Mouse (Mus musculus) ovary, postnatal 14 days (tissue): ENCODE data around the gene Tma16.

Experiments
- DNase-seq: peaks from one replicate; pipeline ENCODE4 v3.0.0; 2022; ENCODE audit warnings: low spot score

Tma16 gene

DNA sequence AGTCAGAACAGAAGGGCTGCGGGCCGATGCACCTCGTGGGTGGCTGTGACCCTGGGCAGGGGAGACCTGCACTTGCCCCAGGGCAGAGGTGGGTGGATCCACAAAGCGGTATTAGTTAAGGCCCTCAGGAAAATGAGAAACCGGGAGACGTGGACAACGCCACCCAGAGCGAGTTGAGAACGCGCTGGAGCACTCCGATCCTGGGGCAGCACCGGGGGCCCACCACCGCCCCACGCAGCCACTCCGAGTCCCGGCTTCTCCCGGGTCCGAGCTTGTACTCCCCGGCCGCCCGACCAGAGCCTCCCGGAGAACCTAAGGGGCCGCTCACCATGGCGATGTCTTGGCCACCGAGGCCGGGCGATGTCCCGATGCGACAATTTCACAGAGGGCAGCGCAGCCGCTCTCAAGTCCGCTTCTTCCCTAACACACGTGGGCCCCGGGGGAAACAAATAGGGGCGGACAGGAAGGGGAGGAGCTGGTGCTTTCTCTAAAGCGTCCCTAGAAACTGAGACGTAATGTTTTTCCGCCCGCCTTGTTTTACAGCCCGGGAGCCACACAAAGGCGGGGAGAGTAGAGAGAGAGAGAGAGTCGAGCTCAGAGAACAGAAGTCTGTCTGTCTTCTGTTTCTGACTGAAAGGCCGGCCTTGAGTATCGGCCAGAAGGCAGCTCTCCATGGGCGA is at the start of gene Tma16:
TSS of gene Tma16 (minus strand) at position 447 of the 680 bp plus-strand sequence.
- DNase-seq, result peak; percentile 83

DNA sequence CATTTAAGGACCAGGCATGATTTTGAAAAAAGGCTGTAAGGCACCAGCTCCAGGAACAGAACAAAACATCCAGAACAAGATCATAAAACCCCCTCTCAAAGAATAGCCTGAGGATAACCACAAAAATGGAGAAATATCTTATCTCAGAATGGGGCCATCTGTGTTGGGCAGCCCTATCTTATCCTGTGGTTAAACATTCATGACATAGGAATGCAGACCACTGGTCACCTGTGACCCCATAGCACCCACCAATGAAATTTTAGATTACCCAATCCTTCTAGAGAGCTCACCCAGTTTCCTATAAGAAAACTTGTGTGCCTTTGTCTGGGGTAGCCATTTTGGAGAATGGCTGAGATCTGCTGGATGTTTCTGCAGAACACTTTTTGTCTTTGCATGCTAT is 34.2 kb upstream of the Tma16 start:
- no peak for DNase-seq

DNA sequence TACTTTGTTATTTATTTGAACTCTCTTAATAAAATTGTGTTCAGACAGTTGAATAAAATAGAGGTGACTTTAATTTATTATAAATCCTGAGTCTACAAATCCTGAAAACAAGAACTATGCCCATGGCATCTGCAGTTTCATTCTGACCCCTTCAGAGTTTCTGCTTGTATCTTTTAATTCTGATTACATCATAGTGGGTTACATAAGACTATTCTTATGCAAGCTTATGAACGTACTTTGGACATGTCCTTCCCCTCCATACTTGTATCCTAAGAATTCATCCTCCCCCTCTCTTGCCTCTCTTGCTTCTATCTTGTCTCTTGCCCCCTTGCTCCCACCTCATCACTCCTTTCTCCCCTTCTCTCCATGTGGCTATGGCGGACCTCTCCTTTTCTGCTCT is 32.8 kb upstream of the Tma16 start:
- DNase-seq, result no peak

DNA sequence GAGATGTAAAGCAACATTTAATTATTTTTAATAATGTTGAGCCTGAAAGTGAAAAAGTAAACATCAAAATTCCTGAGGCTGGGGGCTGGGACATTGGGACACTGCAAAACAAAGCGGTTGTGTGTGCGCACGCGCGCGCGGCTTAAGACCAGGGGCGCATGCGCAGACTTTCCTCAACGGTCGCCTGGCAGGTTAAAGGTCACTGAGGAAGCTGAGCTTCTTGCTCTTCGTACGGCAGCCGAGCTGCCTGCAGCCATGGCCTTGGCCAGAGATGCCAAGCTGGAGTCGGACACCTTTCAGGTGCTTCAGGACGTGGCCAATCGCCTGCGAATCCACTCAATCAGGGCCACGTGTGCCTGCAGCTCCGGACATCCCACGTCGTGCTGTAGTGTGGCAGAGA is 25.2 kb upstream of the Tma16 start, which contains the start of gene Tktl2:
TSS of gene Tktl2 (plus strand) at position 220 of the 400 bp plus-strand sequence.
- no peak for DNase-seq

DNA sequence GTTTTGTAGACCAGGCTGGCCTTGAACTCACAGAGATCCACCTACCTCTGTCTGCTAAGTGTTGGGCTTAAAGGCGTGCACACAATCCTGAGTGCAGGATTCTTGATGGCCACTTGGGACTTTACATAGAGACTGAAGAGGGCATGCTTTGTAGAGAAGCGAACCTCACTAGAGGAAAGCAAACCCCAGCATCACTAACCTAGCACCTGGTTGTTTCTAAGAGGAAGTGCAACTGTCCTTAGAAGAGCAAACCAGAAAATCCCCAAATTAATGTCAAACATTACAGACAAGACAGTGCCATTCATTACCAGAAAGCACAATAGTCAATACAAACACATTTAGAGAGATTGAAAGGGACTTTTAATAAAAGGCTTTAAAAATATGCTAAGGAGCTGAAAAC is 17.1 kb upstream of the Tma16 start:
- DNase-seq, result no peak

DNA sequence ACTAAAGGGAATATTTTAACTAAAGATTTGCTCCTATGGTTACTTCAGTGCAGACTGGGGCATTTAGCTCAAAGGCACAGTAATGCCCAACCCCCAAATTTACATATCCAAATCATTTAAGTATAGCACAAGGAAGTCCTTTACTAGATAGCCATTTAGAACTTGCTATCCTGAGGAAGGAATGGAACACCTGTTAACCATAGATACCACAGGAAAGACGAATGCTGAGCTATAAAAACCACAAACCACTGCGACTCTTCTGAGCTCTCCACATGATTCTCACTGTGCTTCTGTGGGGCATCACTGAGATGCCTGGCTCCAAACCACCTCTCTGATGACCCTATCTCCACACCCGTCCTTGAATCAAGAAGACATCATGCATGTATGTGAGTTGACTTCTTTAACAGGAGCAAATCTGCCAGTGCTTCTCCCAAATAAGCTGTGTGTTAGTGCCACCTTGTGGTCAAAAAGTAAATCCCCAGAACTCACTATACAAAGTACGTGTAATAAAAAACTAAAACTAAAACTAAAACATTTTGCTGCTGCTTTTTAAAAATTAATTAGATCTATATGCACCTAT is 10.8 kb upstream of the Tma16 start:
- peak; percentile 22 for DNase-seq

DNA sequence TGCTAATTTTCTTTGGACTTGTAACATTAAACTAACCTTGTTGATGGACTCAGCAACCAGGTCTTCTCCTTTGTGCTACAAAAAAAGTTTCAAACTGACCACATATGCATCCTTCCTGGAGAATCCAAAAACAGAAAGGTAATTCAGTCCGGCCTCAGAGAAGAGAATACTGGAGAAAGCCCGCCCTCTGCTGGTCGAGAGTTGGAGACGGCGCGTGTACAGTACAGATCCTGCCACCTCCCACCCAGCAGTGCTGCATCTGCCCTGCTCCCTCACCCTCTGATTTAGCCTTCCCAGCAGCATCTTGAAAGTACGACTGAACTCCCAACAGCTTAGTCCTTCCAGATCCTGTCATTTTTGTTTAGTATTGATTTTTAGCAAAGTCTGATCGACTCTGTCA is 9.4 kb upstream of the Tma16 start:
- peak; percentile 58 for DNase-seq

DNA sequence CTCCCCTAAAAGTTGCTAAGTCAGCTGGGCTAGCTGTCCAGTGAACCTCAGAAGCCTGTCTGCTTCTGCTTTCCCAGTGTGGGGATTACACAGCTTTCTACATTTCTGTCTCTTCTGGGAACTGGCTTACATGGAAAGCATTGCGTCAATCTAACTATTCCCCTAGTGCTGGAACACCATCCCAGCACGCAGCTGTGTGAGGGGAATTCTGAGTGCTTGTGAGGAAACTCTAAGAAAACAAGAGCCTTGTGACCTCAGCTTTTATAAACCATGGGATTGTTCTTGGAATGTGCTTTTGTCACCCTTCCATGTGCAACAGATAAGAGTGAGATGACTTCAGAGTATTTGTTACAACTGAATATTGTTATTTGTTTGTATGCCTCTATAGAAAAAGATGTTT is 8.2 kb upstream of the Tma16 start:
- no peak for DNase-seq

DNA sequence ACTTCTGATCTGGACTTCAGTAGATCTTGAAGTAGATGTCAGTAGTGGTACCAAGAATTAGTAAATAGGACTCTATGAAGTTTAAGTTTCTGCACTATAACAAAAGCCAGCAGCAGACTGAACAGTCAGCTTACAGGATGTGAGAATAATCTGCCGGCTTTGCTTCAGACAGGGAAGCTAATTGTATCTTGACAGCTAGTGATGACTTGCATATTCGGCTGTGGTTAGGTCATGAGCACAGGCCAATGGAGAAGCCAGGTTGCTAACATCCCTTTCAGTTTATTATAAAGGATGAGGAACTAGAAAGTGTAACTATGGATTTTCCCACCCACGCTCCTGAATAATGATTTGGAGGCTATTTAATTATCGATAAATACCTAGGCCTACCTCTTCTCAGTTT is 4.3 kb upstream of the Tma16 start:
- no peak for DNase-seq

DNA sequence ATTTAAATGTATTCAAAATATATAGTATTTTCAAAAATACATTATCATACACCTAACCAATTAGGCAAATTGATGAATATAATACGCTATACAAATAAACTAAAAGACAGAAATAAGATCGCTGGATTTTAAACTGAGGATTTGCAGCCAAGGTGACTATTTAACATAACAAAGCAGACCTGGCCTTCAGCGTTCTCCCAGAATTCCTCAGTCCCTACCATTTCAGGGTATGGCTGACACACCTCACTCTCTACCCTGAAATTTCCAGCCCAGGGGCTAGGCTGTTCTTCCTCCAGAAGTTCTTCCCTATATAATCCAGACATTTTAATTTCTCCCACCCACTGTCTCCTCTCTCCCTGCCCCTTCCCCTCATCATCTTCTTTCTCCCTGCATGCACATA is 2.2 kb upstream of the Tma16 start:
- no peak for DNase-seq

DNA sequence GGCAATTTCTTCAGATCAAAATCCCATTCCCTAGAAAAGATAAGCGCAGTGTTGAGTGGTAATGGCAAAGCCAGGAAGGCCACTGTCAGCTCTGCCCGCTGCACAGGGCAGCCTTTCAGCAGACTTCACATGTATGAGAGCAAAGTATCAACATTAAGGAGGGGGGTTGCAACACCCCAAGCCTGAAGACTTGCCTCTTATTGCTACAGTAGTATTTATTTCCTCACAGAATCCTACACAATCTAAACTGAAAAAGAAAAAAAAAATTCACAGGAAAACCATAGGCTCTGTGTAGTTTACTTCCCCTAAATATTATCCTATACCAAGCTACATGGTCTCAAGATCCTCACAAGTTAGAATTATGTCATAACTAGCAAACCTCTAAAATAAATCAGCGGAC is 9.4 kb downstream of the Tma16 start:
- DNase-seq, result no peak

DNA sequence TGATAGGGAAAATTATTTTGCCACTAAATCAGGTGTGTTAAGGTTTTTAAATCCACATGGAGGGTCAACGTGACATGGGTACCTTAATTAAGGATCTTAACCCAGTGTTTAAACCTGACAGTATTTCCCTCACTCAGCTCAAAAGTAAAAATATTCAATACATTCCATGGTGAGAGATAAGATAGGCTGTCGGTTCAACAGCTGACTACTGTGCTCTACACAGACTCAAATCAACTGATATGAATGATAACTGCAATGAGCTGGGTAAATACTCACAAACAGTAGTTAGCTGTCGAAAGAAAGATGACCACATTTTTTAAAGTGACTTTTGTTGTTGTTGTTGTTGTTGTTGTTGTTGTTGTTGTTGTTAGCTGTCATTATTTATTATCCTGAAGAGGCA is 16.5 kb downstream of the Tma16 start:
- no peak for DNase-seq

DNA sequence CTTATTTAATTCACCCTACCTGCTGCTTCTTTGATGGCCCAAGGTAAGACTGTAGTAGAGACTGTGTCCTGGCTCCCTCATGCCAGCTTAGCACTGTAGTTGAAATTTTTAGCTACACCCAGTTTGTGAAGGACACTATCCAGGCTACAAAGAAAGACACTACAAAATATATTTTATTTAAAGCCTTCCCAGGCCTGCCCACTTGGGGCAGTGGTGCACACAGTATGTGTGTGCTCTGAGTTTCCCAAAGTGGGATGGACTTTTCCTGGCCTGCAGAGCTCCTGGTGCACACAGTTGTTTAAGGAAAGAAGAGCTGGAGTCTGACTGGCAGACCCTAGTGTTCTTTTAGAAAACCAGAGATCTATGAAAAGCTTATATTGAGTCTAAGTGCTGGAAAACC is 29.3 kb downstream of the Tma16 start:
- no peak for DNase-seq

DNA sequence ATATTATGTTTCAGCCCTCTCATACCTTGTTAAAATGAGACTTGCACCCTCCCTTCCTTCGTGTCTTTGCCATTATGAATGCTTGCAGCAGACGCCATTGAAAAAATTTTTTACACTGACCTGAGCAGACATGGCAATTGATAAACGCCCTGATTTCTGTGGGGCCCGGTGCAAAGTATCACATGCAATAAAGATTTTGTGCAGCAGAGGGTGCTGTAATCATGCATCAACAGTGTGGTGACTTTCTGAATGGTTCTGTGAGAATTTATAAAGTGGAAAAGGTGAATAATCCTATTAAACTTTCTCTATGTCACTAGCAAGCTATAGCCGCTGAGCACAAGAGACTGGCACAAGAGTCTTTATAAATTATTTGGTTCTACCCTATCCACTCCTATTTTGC is 35.6 kb downstream of the Tma16 start:
- peak; percentile 25 for DNase-seq

DNA sequence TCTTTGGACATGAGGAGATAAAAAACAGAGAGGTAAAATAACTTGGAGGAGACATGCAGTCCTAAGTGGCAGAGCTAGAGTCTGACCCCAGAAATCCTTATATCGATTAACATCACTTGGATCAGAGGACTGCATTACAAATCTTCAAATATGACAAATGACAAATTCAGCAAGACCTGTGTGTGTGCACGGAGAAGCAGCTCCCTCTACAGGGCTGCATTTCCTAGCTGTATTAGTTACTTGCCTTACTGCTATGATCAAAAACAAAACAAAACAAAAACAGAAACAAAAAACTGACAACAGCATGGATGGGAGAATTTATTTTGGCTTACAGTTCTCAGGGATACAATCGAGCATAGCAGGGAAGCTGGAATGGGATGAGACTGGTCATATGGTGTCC is 41.0 kb downstream of the Tma16 start:
- DNase-seq, result no peak

DNA sequence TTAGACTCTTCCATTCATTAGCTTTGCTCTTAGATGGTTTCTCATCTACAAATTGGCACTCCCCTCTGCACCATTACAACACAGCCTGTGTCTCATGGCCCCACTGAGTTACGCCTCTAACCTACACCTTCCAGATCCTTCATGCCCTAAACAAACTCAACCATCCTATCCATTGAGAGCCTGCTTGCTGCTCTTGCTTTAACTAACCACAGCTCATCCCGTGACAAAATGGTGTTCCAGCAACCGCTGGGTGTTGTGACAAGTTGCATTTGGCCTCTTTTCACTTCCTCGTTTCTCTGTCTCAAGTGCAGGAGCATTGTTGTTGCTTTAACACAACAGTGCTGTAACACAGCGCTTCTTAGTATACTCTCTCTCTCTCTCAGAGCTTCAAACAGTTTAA is 42.2 kb downstream of the Tma16 start:
- no peak for DNase-seq

DNA sequence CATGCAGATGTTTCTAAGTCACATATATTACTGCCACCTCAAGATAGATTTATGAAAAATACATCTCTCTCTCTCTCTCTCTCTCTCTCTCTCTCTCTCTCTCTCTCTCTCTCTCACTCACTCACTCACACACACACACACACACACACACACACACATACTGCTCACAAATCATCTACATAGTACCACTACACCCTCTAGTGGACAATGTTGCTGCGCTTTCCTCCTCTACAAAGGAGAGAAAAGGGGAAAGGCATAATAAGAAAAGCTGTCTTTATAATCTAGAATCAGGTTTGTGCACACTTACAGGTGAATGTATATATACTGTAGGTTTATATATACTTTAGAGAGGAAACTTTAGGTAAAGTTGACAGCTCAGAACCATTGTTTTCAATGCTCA is 43.6 kb downstream of the Tma16 start:
- DNase-seq, result peak; percentile 11

DNA sequence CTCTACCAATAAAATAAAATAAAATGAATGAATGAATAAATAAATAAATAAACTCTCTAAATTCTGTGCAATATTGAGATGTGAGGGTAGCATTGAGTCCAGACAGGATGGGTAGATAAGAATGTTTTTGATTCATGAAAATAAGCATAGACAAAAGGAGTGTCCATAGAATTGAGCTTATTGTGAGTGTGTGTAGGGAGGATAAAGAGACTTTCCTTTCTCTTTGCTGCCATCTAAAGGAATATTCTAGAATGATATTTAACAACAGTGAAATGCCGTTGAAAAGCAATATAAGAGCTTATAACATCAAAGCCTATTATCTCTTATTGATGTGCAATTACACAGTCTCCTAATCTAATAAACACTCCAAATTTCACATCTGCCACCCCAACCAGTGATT is 45.2 kb downstream of the Tma16 start:
- no peak for DNase-seq

DNA sequence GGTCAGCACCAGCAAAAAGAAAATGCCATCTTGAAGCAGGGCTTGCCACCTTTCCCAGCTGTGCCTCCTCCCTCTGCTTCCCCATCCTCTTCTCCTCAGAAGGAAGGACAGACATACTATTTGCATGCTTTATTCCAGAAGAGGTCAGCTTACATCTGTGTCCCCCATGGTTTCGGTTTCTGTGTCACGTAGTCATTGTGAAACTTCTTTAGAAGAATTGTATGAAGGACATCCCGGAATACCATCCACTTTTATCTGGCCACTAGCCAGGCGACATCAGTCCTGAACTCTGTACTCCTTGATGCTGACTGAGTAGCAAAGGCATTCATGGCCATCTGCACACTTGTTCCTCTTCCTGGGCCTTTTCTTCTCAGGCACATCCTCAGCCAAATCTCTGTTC is 47.9 kb downstream of the Tma16 start:
- no peak for DNase-seq

DNA sequence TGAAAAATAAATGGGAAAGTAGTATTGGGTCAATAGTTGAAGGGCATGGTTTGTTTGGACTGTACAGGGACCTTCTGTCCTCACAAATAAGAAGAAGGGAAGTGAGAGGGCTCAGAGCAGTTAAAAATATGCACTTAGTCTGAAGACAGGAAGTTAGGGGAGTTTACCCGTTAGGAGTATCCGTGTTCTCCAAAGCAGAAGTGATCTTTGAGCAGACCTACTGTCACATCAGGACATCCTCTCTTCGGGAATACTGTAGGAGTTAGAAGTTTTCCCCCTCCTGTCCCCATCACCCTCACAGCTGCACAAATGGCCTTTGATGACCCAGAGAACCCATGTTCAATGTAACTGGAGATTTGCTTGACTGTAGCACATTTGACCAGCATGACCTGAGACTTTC is 48.4 kb downstream of the Tma16 start:
- DNase-seq, result no peak

DNA sequence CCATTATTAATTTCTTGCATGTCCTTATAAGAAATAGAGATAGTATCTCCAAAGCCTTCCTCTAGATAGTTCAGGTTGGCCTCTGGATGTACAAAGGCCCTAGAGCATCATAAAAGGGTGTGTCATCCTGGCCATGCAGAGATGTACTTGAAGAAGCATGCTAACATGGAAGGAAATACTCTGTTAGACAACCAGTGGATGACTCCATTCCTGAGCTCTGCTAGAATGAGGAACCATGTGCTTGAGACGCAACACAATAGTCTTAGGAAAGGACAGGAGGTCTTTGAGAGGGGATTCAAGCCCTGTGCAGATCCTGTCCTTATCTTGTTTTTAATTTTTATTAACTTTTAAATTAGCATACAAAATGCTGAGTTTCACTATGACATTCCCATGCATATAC is 49.5 kb downstream of the Tma16 start:
- no peak for DNase-seq

DNA sequence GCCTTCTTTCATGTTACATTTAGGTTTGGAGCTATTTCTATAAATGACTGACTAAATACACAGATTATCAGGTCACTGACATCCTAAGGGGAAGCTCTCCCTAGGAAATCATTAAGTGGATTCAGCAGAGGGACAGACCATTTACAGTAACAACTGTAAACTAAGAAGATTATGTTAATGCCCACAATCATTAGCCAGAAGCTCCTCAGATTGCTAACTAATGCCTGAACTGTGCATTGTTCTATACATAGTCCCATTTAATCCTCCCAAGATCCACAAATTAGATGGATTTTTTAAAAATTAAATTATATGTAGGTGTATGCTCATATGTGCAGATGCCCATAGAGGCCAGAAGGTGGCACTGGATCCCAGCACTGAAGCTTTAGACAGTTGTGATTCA is 52.8 kb downstream of the Tma16 start:
- no peak for DNase-seq

DNA sequence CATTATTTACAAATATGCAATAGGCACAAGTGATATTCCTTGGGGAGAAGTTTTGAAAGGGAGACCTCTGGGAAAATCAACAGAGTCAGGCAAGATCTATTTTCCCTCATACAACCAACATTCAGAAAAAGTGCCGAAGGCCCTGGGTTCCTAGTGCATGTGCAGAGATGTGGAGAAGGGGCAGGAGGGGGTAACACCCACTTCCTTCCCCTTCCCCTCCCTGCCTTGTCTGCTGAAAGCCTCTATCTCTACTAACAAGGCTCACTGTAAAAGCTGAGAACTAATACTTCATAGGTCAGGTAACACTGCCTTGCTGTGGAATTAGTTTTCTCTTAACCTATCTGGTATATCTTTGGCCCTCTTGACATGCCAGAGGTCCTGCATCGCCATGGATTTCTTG is 55.7 kb downstream of the Tma16 start:
- DNase-seq, result no peak
